Mouse (Mus musculus): Measurements from ENCODE around the gene Chrm5.
A peak's percentile ranks its signal among the peaks of the same experiment; 100 is the strongest.

Gene Chrm5

GRCm38 (mm10) chr2:112480669-112481068, at the start of gene Chrm5:
TSS of gene Chrm5 (minus strand) at chr2:112480769.
- DNase-seq, result no peak

- no peak for DNase-seq
Observed at GRCm38 (mm10) chr2:112526933-112527332, 46.4 kb upstream of the Chrm5 start.

- no peak for DNase-seq
Observed at GRCm38 (mm10) chr2:112520526-112521482, 40.2 kb upstream of the Chrm5 start.

- no peak for DNase-seq
Observed at GRCm38 (mm10) chr2:112518541-112518940, 38.0 kb upstream of the Chrm5 start.

- no peak for DNase-seq
Observed at GRCm38 (mm10) chr2:112517218-112517617, 36.6 kb upstream of the Chrm5 start.

GRCm38 (mm10) chr2:112516728-112517127, 36.2 kb upstream of the Chrm5 start:
- no peak for DNase-seq

- no peak for DNase-seq
Observed at GRCm38 (mm10) chr2:112513036-112513435, 32.5 kb upstream of the Chrm5 start.

- DNase-seq, result no peak
Observed at GRCm38 (mm10) chr2:112510140-112510539, 29.6 kb upstream of the Chrm5 start.

- no peak for DNase-seq
Observed at GRCm38 (mm10) chr2:112507444-112507843, 26.9 kb upstream of the Chrm5 start.

GRCm38 (mm10) chr2:112506841-112507435, 26.4 kb upstream of the Chrm5 start:
- no peak for DNase-seq

- no peak for DNase-seq
Observed at GRCm38 (mm10) chr2:112503978-112504377, 23.4 kb upstream of the Chrm5 start.

GRCm38 (mm10) chr2:112501209-112501608, 20.6 kb upstream of the Chrm5 start:
- peak; percentile 61 for DNase-seq

GRCm38 (mm10) chr2:112497851-112498250, 17.3 kb upstream of the Chrm5 start:
- DNase-seq, result no peak

- no peak for DNase-seq
Observed at GRCm38 (mm10) chr2:112493539-112494260, 13.1 kb upstream of the Chrm5 start.

GRCm38 (mm10) chr2:112492856-112493538, 12.4 kb upstream of the Chrm5 start, which contains the start of gene Aven:
TSS of gene Aven (plus strand) at chr2:112492964.
- DNase-seq, result peak; percentile 87

GRCm38 (mm10) chr2:112492431-112492855, 11.9 kb upstream of the Chrm5 start:
- no peak for DNase-seq

- no peak for DNase-seq
Observed at GRCm38 (mm10) chr2:112491629-112492028, 11.1 kb upstream of the Chrm5 start.

- no peak for DNase-seq
Observed at GRCm38 (mm10) chr2:112490483-112491196, 10.1 kb upstream of the Chrm5 start.

- no peak for DNase-seq
Observed at GRCm38 (mm10) chr2:112484886-112485285, 4.3 kb upstream of the Chrm5 start.

GRCm38 (mm10) chr2:112483334-112483651, 2.7 kb upstream of the Chrm5 start:
- DNase-seq, result no peak

- DNase-seq, result peak; percentile 26
Observed at GRCm38 (mm10) chr2:112482533-112483333, 2.2 kb upstream of the Chrm5 start.
